Mouse (Mus musculus) E14TG2a.4 (cell line): ENCODE measurements around the gene Tacc2.

Experiments used
- CTCF ChIP-seq: conservative IDR thresholded peaks from 2 replicates; pipeline ENCODE4 v1.5.1; 2014; ENCODE audit warnings: low read length
- NANOG ChIP-seq: IDR thresholded peaks from 2 replicates; pipeline ENCODE4 v1.6.1; 2014; ENCODE audit warnings: borderline replicate concordance, low read length, mixed read lengths
- POU5F1 ChIP-seq: IDR thresholded peaks from 2 replicates; pipeline ENCODE4 v1.6.1; 2014; ENCODE audit warnings: low read length, borderline replicate concordance

DNA sequence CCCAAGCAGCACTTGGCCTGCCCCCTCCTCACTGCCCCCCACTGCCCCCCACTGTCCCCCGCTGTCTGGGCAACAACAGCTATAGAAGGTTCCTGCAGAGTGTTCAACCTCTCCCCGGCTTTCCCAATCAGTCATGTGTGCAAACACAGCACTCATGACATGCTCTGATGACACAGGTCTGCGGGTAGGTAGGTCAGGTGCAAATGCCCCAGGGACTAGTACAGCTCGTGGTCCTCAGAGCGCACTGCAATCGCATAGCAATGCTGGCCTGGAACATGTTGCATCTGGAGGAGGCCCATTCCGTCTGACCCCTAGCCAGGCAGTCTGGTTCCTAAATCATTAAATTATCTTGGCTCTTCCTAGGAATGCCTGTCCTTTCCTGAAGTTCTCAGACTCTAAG lies 212.2 kb downstream of the Tacc2 start:
- TF ChIP-seq CTCF (no peak), NANOG (no peak), POU5F1 (no peak)
